In the genomic region with DNA sequence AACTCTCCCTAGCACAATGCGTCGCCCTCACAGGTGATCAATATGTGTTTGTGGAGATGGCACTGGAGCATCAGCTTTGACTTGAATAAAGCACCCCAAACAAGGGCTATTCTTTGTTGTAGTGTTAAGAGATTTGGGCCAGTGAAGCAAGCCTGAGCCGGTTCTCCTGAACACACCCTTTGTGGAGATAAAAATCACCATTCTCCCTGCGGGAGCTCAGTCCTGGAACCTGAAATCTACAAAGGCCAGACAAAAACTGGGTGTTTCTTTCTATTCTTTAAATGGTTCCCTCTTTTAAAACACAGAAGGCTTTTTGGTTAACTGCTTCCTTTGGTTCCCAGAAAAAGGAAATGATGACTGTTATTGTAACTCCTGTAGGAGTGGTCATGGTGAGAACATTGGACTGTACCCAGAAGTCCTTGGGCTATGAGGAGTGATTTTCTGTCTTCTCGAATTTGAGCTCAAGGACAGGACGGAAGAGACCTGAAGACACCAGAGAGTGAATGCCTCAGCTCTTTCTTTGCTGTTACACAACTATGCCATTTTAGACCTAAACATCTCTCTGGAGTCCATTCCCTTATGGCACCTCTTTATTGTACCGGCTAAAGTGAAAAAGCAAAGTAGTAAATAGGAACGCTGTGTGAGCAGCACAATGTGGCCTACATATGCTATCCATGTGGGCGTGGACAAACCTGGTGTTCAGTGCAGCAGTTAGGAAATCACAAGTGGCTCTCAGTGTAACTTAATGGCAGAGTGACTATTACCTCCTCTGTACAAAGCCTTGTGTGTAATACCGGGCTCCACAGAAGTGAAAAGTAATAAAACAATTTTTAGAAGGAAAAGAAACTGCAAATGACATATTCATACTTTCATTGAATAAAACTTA, we compare ENCODE assay signal across 24 mouse cellular contexts.
DNase-seq lines count a peak whose midpoint lies in the region; ATAC-seq lines count a peak whose summit lies in the region.
"Had no signal": no experiment of that assay in that cellular context is flagged by ENCODE, and none has a peak within 500 bp of the region (broad histone marks: within the 10 kb centered on the region; RNA-seq: fewer than 3 reads in every experiment).

No protein-coding gene starts in this region.

- ATAC-seq in megakaryocyte, adult 5-6 weeks (ENCODE audit: poor library complexity, severe bottlenecking): peak; percentile 45
- no peak for ATAC-seq in hindbrain, embryonic 12.5 days (ENCODE audit: low FRiP score)
- ATAC-seq: forebrain, embryonic 13.5 days had no signal

- 84% methylated on average over 10 of the region's 10 CpGs for WGBS in limb, embryonic 10.5 days
- 88% methylated on average over 10 of the region's 10 CpGs for WGBS in hindbrain, embryonic 12.5 days

- peak overlapping the region; percentile 12 for H3K27ac ChIP-seq in limb, embryonic 10.5 days
- no peak overlapping the region for H3K27ac ChIP-seq in hindbrain, embryonic 12.5 days
- H3K27ac ChIP-seq: embryonic facial prominence, embryonic 12.5 days; forebrain, embryonic 13.5 days; heart, adult 2 months; heart, embryonic 13.5 days; hindbrain, embryonic 15.5 days; left cerebral cortex, adult 2 months; limb, embryonic 15.5 days; liver, embryonic 14.5 days; macrophage; midbrain, embryonic 12.5 days had no signal

- peak; percentile 69 for DNase-seq in R1 (ENCODE audit: low read depth, low spot score)
- DNase-seq in brain, adult 2 months (ENCODE audit: low read depth, low spot score): peak; percentile 31
- DNase-seq in limb, embryonic 10.5 days (ENCODE audit: low spot score): no peak
- DNase-seq in ovary, postnatal 36 days (ENCODE audit: low spot score): no peak
- no peak for DNase-seq in layer of hippocampus, adult 9-10 months (ENCODE audit: low spot score)
- DNase-seq: adrenal gland, postnatal 36 days; cerebellum, adult 11-12 months; cerebellum, postnatal 14 days; heart, adult 2 months; heart, postnatal 14 days; kidney, adult 2 months; kidney, postnatal 36 days; layer of hippocampus, adult 9-11 months had no signal

- no peaks in the 10 kb centered on the region for H3K9me3 ChIP-seq in limb, embryonic 10.5 days (replicated peaks)
- no peaks in the 10 kb centered on the region for H3K9me3 ChIP-seq in hindbrain, embryonic 12.5 days (replicated peaks)
- H3K9me3 ChIP-seq: embryonic facial prominence, embryonic 12.5 days; forebrain, embryonic 13.5 days; heart, embryonic 13.5 days; hindbrain, embryonic 15.5 days; limb, embryonic 15.5 days; midbrain, embryonic 12.5 days had no signal

- no peak overlapping the region for H3K4me3 ChIP-seq in limb, embryonic 10.5 days
- H3K4me3 ChIP-seq in hindbrain, embryonic 12.5 days: no peak overlapping the region
- H3K4me3 ChIP-seq: embryonic facial prominence, embryonic 12.5 days; forebrain, embryonic 13.5 days; heart, adult 2 months; heart, embryonic 13.5 days; hindbrain, embryonic 15.5 days; left cerebral cortex, adult 2 months; limb, embryonic 15.5 days; midbrain, embryonic 12.5 days had no signal

- peaks cover 19% of the 10 kb centered on the region for H3K4me1 ChIP-seq in limb, embryonic 10.5 days
- H3K4me1 ChIP-seq in hindbrain, embryonic 12.5 days: no peaks in the 10 kb centered on the region
- H3K4me1 ChIP-seq: embryonic facial prominence, embryonic 12.5 days; forebrain, embryonic 13.5 days; heart, embryonic 13.5 days; hindbrain, embryonic 15.5 days; limb, embryonic 15.5 days; midbrain, embryonic 12.5 days had no signal

- no peaks in the 10 kb centered on the region for H3K36me3 ChIP-seq in limb, embryonic 10.5 days
- no peaks in the 10 kb centered on the region for H3K36me3 ChIP-seq in hindbrain, embryonic 12.5 days
- H3K36me3 ChIP-seq: embryonic facial prominence, embryonic 12.5 days; heart, embryonic 13.5 days; hindbrain, embryonic 15.5 days; limb, embryonic 15.5 days; midbrain, embryonic 12.5 days had no signal

- no peaks in the 10 kb centered on the region for H3K27me3 ChIP-seq in limb, embryonic 10.5 days (ENCODE audit: low read depth, poor library complexity, severe bottlenecking)
- H3K27me3 ChIP-seq in hindbrain, embryonic 12.5 days: no peaks in the 10 kb centered on the region
- H3K27me3 ChIP-seq: embryonic facial prominence, embryonic 12.5 days; forebrain, embryonic 13.5 days; heart, embryonic 13.5 days; hindbrain, embryonic 15.5 days; limb, embryonic 15.5 days; midbrain, embryonic 12.5 days had no signal

- no peak overlapping the region for H3K9ac ChIP-seq in hindbrain, embryonic 12.5 days
- H3K9ac ChIP-seq: embryonic facial prominence, embryonic 12.5 days; forebrain, embryonic 13.5 days; heart, embryonic 13.5 days; hindbrain, embryonic 15.5 days; limb, embryonic 15.5 days; liver, embryonic 14.5 days; midbrain, embryonic 12.5 days had no signal

- no peak overlapping the region for H3K4me2 ChIP-seq in hindbrain, embryonic 12.5 days (replicated peaks)
- H3K4me2 ChIP-seq: embryonic facial prominence, embryonic 12.5 days; forebrain, embryonic 13.5 days; heart, embryonic 13.5 days; hindbrain, embryonic 15.5 days; limb, embryonic 15.5 days; midbrain, embryonic 12.5 days had no signal

Comparison
In these comparisons a context has a peak if more than half of its experiments do, and no peak if none do; other contexts are left out.
1. DNase-seq: peak in R1 (single experiment) and brain, adult 2 months (single experiment); none in limb, embryonic 10.5 days (single experiment), ovary, postnatal 36 days (single experiment) and layer of hippocampus, adult 9-10 months (single experiment).